Mouse (Mus musculus) lung, embryonic 15.5 days (tissue): Measurements from ENCODE around the gene Cep350. TPM values are rescaled to one million over a fixed set of nuclear protein-coding genes. Genes with fewer than 3 reads are reported as not detected.

Experiments used
- ATAC-seq: fragments of 200-750 bp; cut with Nextera tagmentation; 2 replicates; pipeline ENCODE4 v1.8.0; 2017; ENCODE audit warnings: moderate number of reproducible peaks, borderline replicate concordance; ENCODE audit not compliant: low FRiP score, low TSS enrichment; ENCODE audit errors: extremely low read depth
- H3K27ac ChIP-seq: fragments of 300-500 bp; sonication (generic); 2 replicates; pipeline ENCODE4 v1.5.1; 2015; ENCODE audit warnings: moderate library complexity, mild to moderate bottlenecking, inconsistent platforms
- H3K27me3 ChIP-seq: fragments of 300-500 bp; sonication (generic); 2 replicates; pipeline ENCODE4 v1.6.1; 2015; ENCODE audit warnings: inconsistent platforms
- H3K36me3 ChIP-seq: fragments of 300-500 bp; sonication (generic); 2 replicates; pipeline ENCODE4 v1.6.1; 2015; ENCODE audit warnings: inconsistent platforms
- H3K4me1 ChIP-seq: fragments of 300-500 bp; sonication (generic); 2 replicates; pipeline ENCODE4 v1.6.1; 2015; ENCODE audit warnings: inconsistent platforms
- H3K4me2 ChIP-seq: fragments of 300-500 bp; sonication (generic); 2 replicates; pipeline ENCODE4 v1.6.1; 2015; ENCODE audit warnings: inconsistent platforms, mild to moderate bottlenecking, moderate library complexity
- H3K4me3 ChIP-seq: fragments of 300-500 bp; sonication (generic); 2 replicates; pipeline ENCODE4 v1.5.1; 2015; ENCODE audit warnings: mild to moderate bottlenecking, inconsistent platforms
- H3K9ac ChIP-seq: fragments of 300-500 bp; sonication (generic); 2 replicates; pipeline ENCODE4 v1.6.1; 2015; ENCODE audit warnings: inconsistent platforms
- H3K9me3 ChIP-seq: fragments of 300-500 bp; sonication (generic); 2 replicates; pipeline ENCODE4 v1.6.1; 2016; ENCODE audit warnings: inconsistent platforms
- WGBS: fragments of 180-500 bp; shearing (Covaris S2); methylation state at CpG from one replicate; pipeline ENCODE4 v1.1.7; 2015; 5-methylcytosine and 5-hydroxymethylcytosine counted together
- polyA plus RNA-seq: library from polyadenylated mRNA; unstranded; fragments of >200 nt; fragmentation: Nextera tagmentation; extraction: Ambion mirVana; gene quantifications from 2 replicates; pipeline ENCODE4 v1.2.1, GENCODE M21; 2015

Gene Cep350
- polyA plus RNA-seq, 1 experiment from 2014 or later, result 10.6 TPM

- Histone ChIP-seq H3K36me3 (no peaks in the 10 kb centered on the region), H3K9ac (no peak overlapping the region), H3K4me3 (no peak overlapping the region), H3K27ac (no peak overlapping the region), H3K4me1 (no peaks in the 10 kb centered on the region), H3K4me2 (no peak overlapping the region), H3K9me3 (no peaks in the 10 kb centered on the region), H3K27me3 (no peaks in the 10 kb centered on the region)
- ATAC-seq, result no peak
- 89% methylated on average over 4 of the region's 4 CpGs for WGBS
Measured at GRCm38 (mm10) chr1:155825940-155826716, 146.9 kb downstream of the Cep350 start.

DNA sequence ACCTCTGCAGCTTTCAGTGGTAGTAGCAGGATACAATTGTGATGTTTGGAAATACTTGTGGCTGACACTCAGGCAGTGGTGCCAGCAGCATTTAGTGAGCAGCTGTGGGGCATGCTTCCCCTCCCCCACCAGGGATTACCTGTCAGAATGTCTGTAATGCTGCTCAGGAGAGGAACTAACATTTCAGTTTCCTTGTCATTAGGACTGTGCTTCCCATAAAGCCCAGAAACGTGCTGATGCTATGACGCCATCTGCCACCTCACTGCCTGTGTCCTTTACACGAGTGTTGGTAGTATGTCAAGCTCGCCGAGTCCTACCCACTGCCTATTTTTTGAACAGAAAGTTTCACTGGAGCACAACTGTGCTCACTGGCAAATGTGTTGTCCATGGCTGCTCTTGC, 152.4 kb downstream of the Cep350 start:
- WGBS, result 85% methylated on average over 5 of the region's 5 CpGs
- no peaks in the 10 kb centered on the region for H3K4me1 ChIP-seq
- no peaks in the 10 kb centered on the region for H3K36me3 ChIP-seq
- no peak for ATAC-seq
- no peak overlapping the region for H3K4me2 ChIP-seq
- H3K27me3 ChIP-seq, result no peaks in the 10 kb centered on the region
- H3K27ac ChIP-seq, result no peak overlapping the region
- no peaks in the 10 kb centered on the region for H3K9me3 ChIP-seq
- H3K9ac ChIP-seq, result no peak overlapping the region
- H3K4me3 ChIP-seq, result no peak overlapping the region

DNA sequence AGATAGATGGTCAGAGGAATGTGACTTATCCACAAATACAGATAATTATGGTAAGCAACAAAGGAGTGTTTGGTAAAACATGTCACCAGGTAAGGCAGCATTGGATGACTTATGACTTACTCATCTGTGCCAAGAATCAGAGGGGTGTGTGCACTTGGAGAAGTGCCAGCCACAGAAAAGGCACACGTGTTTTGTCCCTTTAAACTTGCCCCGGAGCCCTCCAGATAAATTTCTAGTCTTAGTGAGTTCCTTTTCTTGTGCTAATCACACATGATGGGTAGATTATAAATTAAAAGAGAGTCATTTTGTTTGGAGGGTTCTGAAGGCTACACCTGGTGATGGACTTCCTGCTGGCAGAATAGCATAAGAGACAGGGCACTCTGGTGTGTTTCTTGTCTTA, 156.9 kb downstream of the Cep350 start:
- no peak for ATAC-seq
- Histone ChIP-seq H3K27ac (no peak overlapping the region), H3K9ac (no peak overlapping the region), H3K4me1 (peaks cover 9% of the 10 kb centered on the region), H3K27me3 (no peaks in the 10 kb centered on the region), H3K4me2 (no peak overlapping the region), H3K9me3 (no peaks in the 10 kb centered on the region), H3K36me3 (no peaks in the 10 kb centered on the region), H3K4me3 (no peak overlapping the region)
- WGBS, result 40% methylated on average over 2 of the region's 2 CpGs

GRCm38 (mm10) chr1:155812581-155813499, 160.2 kb downstream of the Cep350 start, which contains the start of gene Qsox1:
Qsox1 (minus strand) TSS chr1:155812889.
- Histone ChIP-seq H3K36me3 (no peaks in the 10 kb centered on the region), H3K9ac (peak within 1 kb of the TSS; percentile 63), H3K4me3 (peak within 1 kb of the TSS; percentile 94), H3K4me2 (peak within 1 kb of the TSS; percentile 84), H3K4me1 (peaks cover 28% of the 10 kb centered on the region), H3K9me3 (no peaks in the 10 kb centered on the region), H3K27ac (peak within 1 kb of the TSS; percentile 64), H3K27me3 (no peaks in the 10 kb centered on the region)
- WGBS, result under 1% methylated on average over 67 of the region's 67 CpGs
- peak; percentile 89 for ATAC-seq

DNA sequence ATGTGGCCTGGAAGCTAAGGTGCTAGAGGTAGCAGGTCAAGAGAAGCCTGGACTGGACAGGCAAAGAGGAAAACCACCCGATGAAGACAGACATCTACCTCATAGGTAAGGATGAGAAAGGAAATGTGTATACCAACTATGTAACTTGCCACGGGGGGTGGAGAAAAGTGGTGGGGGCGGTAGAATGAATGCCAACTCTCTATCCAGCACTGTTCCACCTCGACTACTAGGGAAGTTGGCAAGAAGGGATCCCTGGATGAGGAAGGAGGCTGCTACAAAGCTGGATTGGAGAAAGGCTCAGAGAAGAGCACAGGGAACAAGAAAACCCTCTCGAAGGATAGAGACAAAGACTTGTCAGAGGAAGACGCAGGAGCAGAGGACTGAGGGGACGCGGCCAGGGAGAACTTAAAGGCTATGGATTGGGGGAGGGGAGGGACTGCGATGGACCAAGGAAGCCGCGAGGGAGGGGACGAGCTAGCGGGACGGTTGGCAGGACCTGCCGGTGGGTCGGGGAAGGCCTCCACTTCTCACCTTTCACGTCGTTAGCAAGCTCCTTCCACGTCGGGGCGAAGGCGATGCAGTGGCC, 161.0 kb downstream of the Cep350 start:
- peak overlapping the region; percentile 63 for H3K9ac ChIP-seq
- no peaks in the 10 kb centered on the region for H3K36me3 ChIP-seq
- no peaks in the 10 kb centered on the region for H3K27me3 ChIP-seq
- H3K9me3 ChIP-seq, result no peaks in the 10 kb centered on the region
- WGBS, result 3% methylated on average over 22 of the region's 22 CpGs
- H3K4me3 ChIP-seq, result peak overlapping the region; percentile 94
- peak; percentile 29 for ATAC-seq
- peak overlapping the region; percentile 64 for H3K27ac ChIP-seq
- H3K4me1 ChIP-seq, result peaks cover 28% of the 10 kb centered on the region
- peak overlapping the region; percentile 84 for H3K4me2 ChIP-seq

DNA sequence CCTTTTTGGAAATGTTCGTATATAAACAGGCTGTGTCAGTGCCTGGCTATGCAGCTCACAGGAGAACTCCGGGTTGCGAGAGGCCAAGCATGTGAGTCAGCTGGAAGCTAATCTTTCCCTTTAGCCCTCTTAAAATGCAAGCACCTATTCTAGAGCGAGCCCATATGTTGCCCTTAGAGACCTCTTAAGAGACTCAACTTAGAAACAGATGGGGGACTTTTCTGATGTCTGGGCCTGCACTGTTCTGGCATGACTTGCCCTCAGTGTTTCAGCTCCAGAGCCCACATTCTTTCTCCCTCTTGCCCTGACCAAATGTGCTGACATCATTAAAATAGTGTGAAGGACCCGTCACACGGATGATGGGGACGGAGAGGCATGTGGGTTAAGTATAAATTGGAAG, 162.4 kb downstream of the Cep350 start:
- ATAC-seq, result no peak
- Histone ChIP-seq H3K9me3 (no peaks in the 10 kb centered on the region), H3K27me3 (no peaks in the 10 kb centered on the region), H3K9ac (0 out of 2 replicates have a peak overlapping the region, but pooled peaks have one; percentile 17), H3K36me3 (no peaks in the 10 kb centered on the region), H3K4me3 (peak overlapping the region; percentile 6; the same call in 1 of the 2 replicates), H3K27ac (peak overlapping the region; percentile 71), H3K4me2 (peak overlapping the region; percentile 84), H3K4me1 (peaks cover 28% of the 10 kb centered on the region)
- 17% methylated on average over 7 of the region's 7 CpGs for WGBS

GRCm38 (mm10) chr1:155809706-155810442, 163.2 kb downstream of the Cep350 start:
- peak overlapping the region; percentile 6; the same call in 1 of the 2 replicates for H3K4me3 ChIP-seq
- H3K9me3 ChIP-seq, result no peaks in the 10 kb centered on the region
- peak overlapping the region; percentile 71 for H3K27ac ChIP-seq
- no peaks in the 10 kb centered on the region for H3K36me3 ChIP-seq
- peak overlapping the region; percentile 84 for H3K4me2 ChIP-seq
- WGBS, result 35% methylated on average over 10 of the region's 10 CpGs
- 0 out of 2 replicates have a peak overlapping the region, but pooled peaks have one; percentile 17 for H3K9ac ChIP-seq
- ATAC-seq, result peak; percentile 84
- H3K27me3 ChIP-seq, result no peaks in the 10 kb centered on the region
- peaks cover 28% of the 10 kb centered on the region for H3K4me1 ChIP-seq

GRCm38 (mm10) chr1:155808261-155808660, 164.8 kb downstream of the Cep350 start:
- Histone ChIP-seq H3K4me3 (no peak overlapping the region), H3K4me2 (no peak overlapping the region), H3K27me3 (no peaks in the 10 kb centered on the region), H3K27ac (no peak overlapping the region), H3K36me3 (peaks cover 3% of the 10 kb centered on the region; the same call in 1 of the 2 replicates), H3K9ac (no peak overlapping the region), H3K4me1 (peaks cover 28% of the 10 kb centered on the region), H3K9me3 (no peaks in the 10 kb centered on the region)
- WGBS, result 95% methylated on average over 4 of the region's 4 CpGs
- ATAC-seq, result no peak

DNA sequence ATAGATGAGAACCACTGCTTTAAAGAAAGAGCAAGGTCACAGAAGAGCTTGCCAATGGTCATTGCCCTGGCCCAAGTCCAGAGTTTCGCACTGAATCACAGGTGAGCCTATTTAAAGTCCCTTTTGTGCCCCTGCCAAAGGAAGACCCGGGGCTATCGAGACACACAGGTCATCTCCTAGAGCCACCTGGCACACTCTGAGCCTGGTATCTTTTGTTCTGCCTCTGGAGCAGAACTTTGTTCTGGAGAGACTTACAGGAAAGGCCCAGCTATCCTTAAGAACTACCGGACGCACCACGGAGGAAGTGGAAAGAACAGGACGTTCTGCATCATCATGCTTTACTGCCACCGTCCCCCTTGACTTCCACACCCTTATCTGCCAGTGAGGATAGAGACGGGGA, 167.4 kb downstream of the Cep350 start:
- H3K36me3 ChIP-seq, result peaks cover 15% of the 10 kb centered on the region
- H3K27ac ChIP-seq, result no peak overlapping the region
- peaks cover 13% of the 10 kb centered on the region for H3K4me1 ChIP-seq
- H3K9ac ChIP-seq, result no peak overlapping the region
- H3K27me3 ChIP-seq, result no peaks in the 10 kb centered on the region
- 82% methylated on average over 9 of the region's 9 CpGs for WGBS
- no peak overlapping the region for H3K4me2 ChIP-seq
- no peak for ATAC-seq
- H3K4me3 ChIP-seq, result no peak overlapping the region
- H3K9me3 ChIP-seq, result no peaks in the 10 kb centered on the region

GRCm38 (mm10) chr1:155801014-155801991, 171.8 kb downstream of the Cep350 start:
- 83% methylated on average over 11 of the region's 11 CpGs for WGBS
- no peaks in the 10 kb centered on the region for H3K9me3 ChIP-seq
- H3K27me3 ChIP-seq, result no peaks in the 10 kb centered on the region
- no peak overlapping the region for H3K27ac ChIP-seq
- ATAC-seq, result no peak
- peaks cover 16% of the 10 kb centered on the region for H3K4me1 ChIP-seq
- H3K4me3 ChIP-seq, result no peak overlapping the region
- peaks cover 15% of the 10 kb centered on the region for H3K36me3 ChIP-seq
- H3K9ac ChIP-seq, result no peak overlapping the region
- H3K4me2 ChIP-seq, result no peak overlapping the region
